Comparison of ENCODE assay signal across 9 mouse cellular contexts in genomic region chr1:106204350-106204749, GRCm38 (mm10). TPM values are rescaled to one million over a fixed set of nuclear protein-coding genes. Genes with fewer than 3 reads are reported as not detected.
DNase-seq lines count a peak whose midpoint lies in the region; ATAC-seq and TF ChIP-seq lines count a peak whose summit lies in the region.
"Had no signal": no experiment of that assay in that cellular context is flagged by ENCODE, and none has a peak within 500 bp of the region (broad histone marks: within the 10 kb centered on the region; RNA-seq: fewer than 3 reads in every experiment).

No protein-coding gene starts in this region.

- no peaks in the 10 kb centered on the region for H3K9me3 ChIP-seq in heart, embryonic 11.5 days (replicated peaks; ENCODE audit: control insufficient read depth, low read length)

- no peak for TF ChIP-seq POLR2A in brain, embryonic 14.5 days (IDR thresholded peaks at IDR 0.05; ENCODE audit: borderline replicate concordance, extremely low read depth, insufficient read depth, insufficient read length, poor library complexity, severe bottlenecking)

- H3K27ac ChIP-seq in heart, embryonic 11.5 days (ENCODE audit: low read depth, low read length), result peak overlapping the region; percentile 70

- H3K4me2 ChIP-seq in heart, embryonic 11.5 days, result peak overlapping the region; percentile 36

- no peak for TF ChIP-seq CTCF in brain, embryonic 14.5 days (IDR thresholded peaks at IDR 0.05; ENCODE audit: borderline replicate concordance, extremely low read depth, insufficient read depth, insufficient read length)

- H3K4me3 ChIP-seq in heart, embryonic 11.5 days (ENCODE audit: low read depth, low read length), result no peak overlapping the region

- DNase-seq in kidney, postnatal 10 days, result peak; percentile 33
- DNase-seq in kidney, postnatal 36 days, result no peak
- peak; percentile 67 for DNase-seq in brain, embryonic 14.5 days (ENCODE audit: low read depth)
- DNase-seq in lung, postnatal 14 days, result peak; percentile 36
- DNase-seq in adrenal gland, adult 18-20 months (ENCODE audit: low spot score in 2 of 2), result no peak
- DNase-seq in testis, postnatal 10 days (ENCODE audit: low spot score), result no peak
- DNase-seq: forebrain, postnatal 0 days had no signal

- 19% methylated on average over 3 of the region's 3 CpGs for WGBS in heart, embryonic 11.5 days (ENCODE audit: insufficient replicate concordance)

- no peak overlapping the region for H3K9ac ChIP-seq in heart, embryonic 11.5 days (ENCODE audit: low read depth, low read length)
- H3K9ac ChIP-seq: forebrain, postnatal 0 days had no signal

- H3K36me3 ChIP-seq in heart, embryonic 11.5 days (ENCODE audit: control insufficient read depth, insufficient read depth, low read length), result no peaks in the 10 kb centered on the region

- ATAC-seq in heart, embryonic 11.5 days (replicated peaks; ENCODE audit: insufficient number of reproducible peaks, low FRiP score, low TSS enrichment), result peak; percentile 75
- ATAC-seq: forebrain, postnatal 0 days; Patski had no signal

- peaks cover 55% of the 10 kb centered on the region for H3K4me1 ChIP-seq in heart, embryonic 11.5 days (ENCODE audit: control insufficient read depth, insufficient read depth, low read length)

- H3K27me3 ChIP-seq in heart, embryonic 11.5 days (ENCODE audit: control insufficient read depth, insufficient read depth, low read length), result no peaks in the 10 kb centered on the region
- H3K27me3 ChIP-seq: Patski had no signal

RNA-seq across cellular contexts. Expression of gene Phlpp1, which starts 32.8 kb away (rescaled TPM):
- polyA plus RNA-seq in brain, embryonic 14.5 days (2012; rRNA removed), result 22.1 and 27.0 TPM in 2 replicates
- 4.0 and 4.5 TPM in 2 replicates for polyA plus RNA-seq in heart, embryonic 11.5 days (2014; fragmentation: Nextera tagmentation; extraction: Ambion mirVana)
- 10 to 100 TPM; 13.2 to 17.3 TPM for total RNA-seq in adrenal gland, adult 18-20 months (2021)

Comparison
In these comparisons a context has a peak if more than half of its experiments do, and no peak if none do; other contexts are left out.
1. DNase-seq: peak in kidney, postnatal 10 days (single experiment), brain, embryonic 14.5 days (single experiment) and lung, postnatal 14 days (single experiment); none in kidney, postnatal 36 days (0 of 2), adrenal gland, adult 18-20 months (0 of 2) and testis, postnatal 10 days (single experiment).